Mouse (Mus musculus) bone marrow macrophage, adult 2 months (primary cell): ENCODE measurements around the gene Pde4d. TPM values are rescaled to one million over a fixed set of nuclear protein-coding genes. Genes with fewer than 3 reads are reported as not detected.

ENCODE experiments used
- H3K27ac ChIP-seq: 2 replicates; pipeline ENCODE4 v1.5.1; 2012; ENCODE audit warnings: low read depth, low read length; ENCODE audit not compliant: insufficient read depth
- H3K4me1 ChIP-seq: 2 replicates; pipeline ENCODE4 v1.6.1; 2012; ENCODE audit warnings: low read length; ENCODE audit not compliant: control insufficient read depth, insufficient read depth
- H3K4me3 ChIP-seq: 2 replicates; pipeline ENCODE4 v1.5.1; 2012; ENCODE audit warnings: mild to moderate bottlenecking, low read length, moderate library complexity; ENCODE audit not compliant: insufficient read depth
- CTCF ChIP-seq: IDR thresholded peaks from 2 replicates; pipeline ENCODE4 v1.5.1; 2012; ENCODE audit warnings: low read depth, mild to moderate bottlenecking, low read length, moderate library complexity
- POLR2A ChIP-seq: IDR thresholded peaks from 2 replicates; pipeline ENCODE4 v1.6.1; 2012; ENCODE audit warnings: mild to moderate bottlenecking, low read depth, low read length, borderline replicate concordance
- polyA plus RNA-seq: library from polyadenylated mRNA; stranded (reverse); fragments of >200 nt; gene quantifications from 2 replicates; pipeline ENCODE4 v1.2.4, GENCODE M21; 2012; ENCODE audit not compliant: missing spikeins, insufficient read depth, insufficient read length

Gene Pde4d
- polyA plus RNA-seq, 1 experiment = 1.8 TPM

DNA sequence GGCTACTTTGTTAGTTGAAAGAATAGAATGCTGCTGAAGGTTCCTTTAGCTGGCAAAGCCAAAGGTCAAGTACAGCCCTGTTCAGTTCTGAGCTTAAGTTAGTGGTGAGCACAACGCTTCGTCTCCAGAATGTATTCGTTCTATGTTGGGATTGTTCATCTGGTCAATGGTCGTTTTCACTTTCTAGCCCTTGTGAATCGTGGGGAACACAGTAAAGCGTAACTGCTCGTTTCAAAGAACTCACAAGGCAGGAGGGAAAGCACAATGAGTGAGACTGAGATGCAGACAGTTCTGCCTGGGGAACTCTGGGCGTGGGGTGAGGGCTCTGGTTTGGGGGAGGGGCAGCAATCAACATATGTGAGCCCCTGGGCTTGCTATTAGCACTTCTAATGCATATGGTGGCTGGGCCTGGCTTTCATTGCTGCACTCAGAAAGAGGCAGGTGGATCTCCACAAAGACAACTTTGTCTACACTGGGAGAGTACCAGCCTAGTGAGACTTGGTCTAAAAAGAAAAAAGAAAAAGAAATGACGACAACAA, 1328.6 kb downstream of the Pde4d start:
- Histone ChIP-seq H3K4me3 (no peak overlapping the region), H3K27ac (no peak overlapping the region), H3K4me1 (no peaks in the 10 kb centered on the region; the same call in 1 of the 2 replicates)
- TF ChIP-seq POLR2A (no peak), CTCF (no peak)

- Histone ChIP-seq H3K27ac (no peak overlapping the region), H3K4me1 (no peaks in the 10 kb centered on the region; the same call in 1 of the 2 replicates), H3K4me3 (no peak overlapping the region)
- TF ChIP-seq CTCF (no peak), POLR2A (no peak)
Observed at GRCm38 (mm10) chr13:109781466-109781865, 1331.7 kb downstream of the Pde4d start.

- Histone ChIP-seq H3K4me1 (no peaks in the 10 kb centered on the region), H3K27ac (no peak overlapping the region), H3K4me3 (no peak overlapping the region)
- TF ChIP-seq POLR2A (no peak), CTCF (no peak)
Observed at GRCm38 (mm10) chr13:109788604-109789003, 1338.9 kb downstream of the Pde4d start.

DNA sequence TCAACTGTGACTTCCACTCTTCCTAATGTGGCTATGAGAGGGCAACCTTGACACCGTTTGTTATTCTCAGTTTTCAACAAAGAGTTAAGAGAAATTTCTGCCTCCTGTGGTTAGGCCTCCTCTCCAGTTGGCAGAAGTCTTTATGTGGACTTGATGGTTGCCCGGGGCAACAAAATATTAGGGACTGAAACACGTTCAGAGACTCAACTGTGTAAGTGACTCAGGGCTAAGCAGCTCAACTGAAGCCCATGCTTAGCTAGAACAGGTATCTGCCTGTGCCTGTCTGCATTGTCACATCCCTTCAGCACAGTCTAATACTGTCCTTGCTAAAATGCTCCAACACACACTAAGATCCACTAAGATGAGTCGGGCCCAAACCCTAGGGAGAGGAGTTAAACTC, 1339.4 kb downstream of the Pde4d start:
- TF ChIP-seq CTCF (no peak), POLR2A (no peak)
- Histone ChIP-seq H3K27ac (no peak overlapping the region), H3K4me3 (no peak overlapping the region), H3K4me1 (no peaks in the 10 kb centered on the region)

DNA sequence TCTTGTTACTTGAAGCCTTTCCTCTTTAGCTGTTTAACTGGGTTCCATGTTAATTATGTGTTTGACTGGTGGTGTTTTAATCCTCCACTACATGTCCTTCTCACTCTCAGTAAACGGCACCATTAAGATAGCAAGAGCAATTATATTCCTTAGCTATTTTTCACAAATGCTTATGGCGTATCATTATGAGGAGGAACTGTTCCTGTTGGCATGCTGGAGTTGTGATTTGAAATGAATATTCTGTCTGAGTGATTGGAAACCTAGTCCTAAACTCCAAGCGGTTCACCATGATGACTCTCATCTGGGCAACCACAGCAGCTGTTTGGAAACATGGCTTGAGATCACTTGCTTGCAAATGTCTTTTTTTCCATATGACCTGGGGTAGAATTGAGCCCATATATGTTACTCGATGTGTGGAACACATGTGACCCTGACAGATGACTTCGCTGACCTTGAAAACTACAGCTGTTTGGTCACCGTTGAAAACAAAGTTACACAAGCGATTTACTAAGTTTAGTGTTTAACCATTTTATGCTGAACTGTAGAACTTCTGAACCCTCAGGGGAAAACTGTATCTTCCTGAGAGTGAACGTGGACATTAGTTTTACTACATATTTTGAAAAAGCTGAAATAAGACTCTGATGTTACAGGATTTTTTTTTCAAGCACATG, 1340.4 kb downstream of the Pde4d start:
- H3K27ac ChIP-seq = no peak overlapping the region
- TF ChIP-seq POLR2A (no peak), CTCF (no peak)
- no peak overlapping the region for H3K4me3 ChIP-seq
- H3K4me1 ChIP-seq = no peaks in the 10 kb centered on the region

DNA sequence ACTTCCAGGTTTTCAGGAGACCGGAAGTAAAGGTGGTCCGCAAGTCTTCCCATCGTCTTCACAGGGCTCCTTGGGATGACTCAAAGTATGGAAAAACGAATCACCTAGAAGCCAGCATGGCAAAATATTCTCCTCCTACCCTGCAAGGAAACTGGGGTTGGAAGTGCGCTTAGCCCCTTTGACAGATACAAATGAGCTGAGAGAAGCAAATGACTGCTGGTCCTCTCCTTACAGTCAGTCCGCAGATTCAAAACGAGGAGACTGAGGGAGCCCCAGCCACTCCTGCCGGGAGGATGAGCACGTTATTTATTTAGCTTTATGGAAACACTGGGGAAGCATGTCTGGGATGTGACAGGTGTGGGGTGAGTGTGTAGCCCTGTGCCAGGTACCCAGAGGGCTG, 1344.2 kb downstream of the Pde4d start:
- Histone ChIP-seq H3K4me1 (no peaks in the 10 kb centered on the region), H3K27ac (no peak overlapping the region), H3K4me3 (no peak overlapping the region)
- no peak for TF ChIP-seq CTCF
- TF ChIP-seq POLR2A = no peak

GRCm38 (mm10) chr13:109798651-109799050, 1348.9 kb downstream of the Pde4d start:
- TF ChIP-seq CTCF (no peak), POLR2A (no peak)
- Histone ChIP-seq H3K4me3 (no peak overlapping the region), H3K4me1 (no peaks in the 10 kb centered on the region), H3K27ac (no peak overlapping the region)

DNA sequence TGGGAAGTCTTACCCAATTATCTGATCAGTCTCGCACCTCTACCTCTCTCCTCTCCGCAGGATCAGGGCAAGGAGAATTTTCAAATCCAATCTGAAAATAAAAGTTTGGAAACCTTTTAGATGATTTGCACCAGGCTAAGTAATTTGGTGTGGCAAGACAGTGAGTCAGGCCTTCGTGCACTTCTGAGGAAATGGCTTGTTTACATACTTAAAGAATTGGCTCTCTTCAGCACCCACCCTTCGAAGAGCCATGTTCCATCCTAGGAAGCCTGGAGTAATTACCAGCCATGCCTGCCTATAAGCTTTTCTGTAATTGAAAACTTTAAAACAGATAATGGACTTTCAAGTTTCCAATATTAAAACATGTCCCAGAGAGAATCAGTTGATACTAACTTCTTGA, 1352.5 kb downstream of the Pde4d start:
- H3K4me1 ChIP-seq = no peaks in the 10 kb centered on the region
- no peak for TF ChIP-seq CTCF
- no peak for TF ChIP-seq POLR2A
- no peak overlapping the region for H3K27ac ChIP-seq
- no peak overlapping the region for H3K4me3 ChIP-seq

DNA sequence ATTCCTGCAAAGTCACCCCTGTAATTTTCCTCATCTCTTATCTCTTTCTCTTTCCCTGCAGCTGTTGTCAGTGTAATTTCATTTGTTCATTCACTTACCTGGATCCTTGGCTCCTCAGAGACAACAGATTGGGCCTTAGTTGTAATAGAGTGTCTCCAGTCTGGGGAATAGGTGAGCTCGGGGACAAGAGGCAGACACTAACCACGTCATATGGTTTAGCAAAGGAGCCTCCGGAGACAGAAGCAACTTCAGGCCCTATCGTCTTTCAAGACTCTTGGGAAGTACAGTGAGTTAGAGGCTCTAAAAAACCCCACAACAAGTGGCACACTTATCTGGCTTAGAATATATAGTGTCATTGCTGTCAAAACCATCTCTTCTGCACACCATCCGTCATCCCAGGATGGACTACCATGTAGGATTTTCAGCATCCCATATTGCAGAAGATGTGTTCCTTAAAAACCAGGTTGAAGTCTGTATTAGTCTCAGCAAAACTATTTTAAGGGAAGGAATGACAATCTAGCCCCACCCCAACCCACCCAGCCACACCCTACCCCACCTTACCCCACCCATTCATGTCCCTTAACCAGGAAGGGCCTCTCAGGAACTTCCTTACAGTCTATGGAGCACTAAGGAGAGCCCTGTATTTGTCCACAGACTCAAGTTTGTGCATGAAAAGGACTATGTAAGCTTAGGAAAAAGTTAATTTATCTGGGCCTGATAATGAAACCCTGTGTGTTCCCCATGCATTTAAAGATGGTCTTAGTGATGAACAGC, 1356.6 kb downstream of the Pde4d start:
- TF ChIP-seq CTCF (no peak), POLR2A (no peak)
- H3K4me1 ChIP-seq = no peaks in the 10 kb centered on the region
- H3K4me3 ChIP-seq = no peak overlapping the region
- H3K27ac ChIP-seq = no peak overlapping the region

GRCm38 (mm10) chr13:109807036-109807435, 1357.3 kb downstream of the Pde4d start:
- TF ChIP-seq POLR2A = no peak
- no peak for TF ChIP-seq CTCF
- no peak overlapping the region for H3K27ac ChIP-seq
- H3K4me3 ChIP-seq = no peak overlapping the region

DNA sequence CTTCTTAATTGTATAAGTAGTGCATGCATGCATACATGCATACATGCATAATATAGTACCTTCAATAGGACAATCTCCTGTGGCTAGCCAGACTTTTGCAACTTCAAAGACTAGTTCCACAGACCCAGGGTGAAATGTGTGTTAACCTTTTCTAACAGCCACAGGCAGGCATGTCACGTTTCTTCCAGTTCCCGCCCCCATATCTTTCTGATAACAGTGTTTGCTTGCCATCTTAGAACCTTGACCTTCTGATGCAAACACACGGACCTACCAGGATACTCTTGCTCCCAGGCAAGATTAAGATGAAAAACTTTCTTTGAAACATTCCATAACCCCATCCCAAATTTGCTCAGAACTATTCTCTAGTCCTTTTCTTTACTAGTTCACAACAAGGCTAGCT, 1357.7 kb downstream of the Pde4d start:
- no peak for TF ChIP-seq CTCF
- no peak for TF ChIP-seq POLR2A
- H3K4me3 ChIP-seq = no peak overlapping the region
- no peak overlapping the region for H3K27ac ChIP-seq
- no peaks in the 10 kb centered on the region for H3K4me1 ChIP-seq

More at GRCm38 (mm10) chr13:109807036-109807435, 1357.3 kb downstream of the Pde4d start:
- no peaks in the 10 kb centered on the region for H3K4me1 ChIP-seq
